Mouse (Mus musculus): ENCODE data around the gene Setd7. TPM values are rescaled to one million over a fixed set of nuclear protein-coding genes. Genes with fewer than 3 reads are reported as not detected.

Setd7 gene
- polyA plus RNA-seq, 1 experiment from 2014 or later: 2.8 TPM

GRCm38 (mm10) chr3:51552841-51553496 lies 7.7 kb downstream of the Setd7 start:
- 67% methylated on average over 10 of the region's 10 CpGs for WGBS
- Histone ChIP-seq H3K9me3 (replicated peaks) (no peaks in the 10 kb centered on the region), H3K36me3 (peaks cover 33% of the 10 kb centered on the region), H3K4me3 (no peak overlapping the region), H3K4me1 (peaks cover 39% of the 10 kb centered on the region), H3K27ac (replicated peaks) (peak overlapping the region; percentile 33; the same call in 1 of the 2 replicates), H3K27me3 (ENCODE audit: low read depth, poor library complexity, severe bottlenecking) (no peaks in the 10 kb centered on the region)
- DNase-seq (ENCODE audit: low spot score): no peak

DNA sequence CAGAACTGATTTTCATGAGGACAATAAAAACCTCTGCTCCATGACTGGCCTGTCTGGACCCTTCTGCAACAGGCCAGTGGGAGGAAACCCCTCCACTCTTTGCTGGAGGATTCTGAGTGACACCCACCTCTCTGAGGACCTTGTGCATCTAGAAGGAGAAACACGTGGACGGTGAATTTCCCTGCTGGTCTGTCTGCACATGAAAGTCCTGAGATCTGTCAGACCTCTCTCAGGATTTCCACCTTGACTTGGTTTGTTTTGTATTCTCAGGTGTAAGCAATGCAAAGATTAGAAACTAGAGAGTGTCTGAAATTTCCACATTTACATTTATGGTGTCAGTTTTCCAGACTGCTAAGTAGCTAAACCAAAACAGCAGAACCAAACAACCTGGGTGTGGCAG lies 8.5 kb downstream of the Setd7 start:
- no peaks in the 10 kb centered on the region for H3K27me3 ChIP-seq (ENCODE audit: low read depth, poor library complexity, severe bottlenecking)
- no peak for DNase-seq (ENCODE audit: low spot score)
- no peak overlapping the region for H3K27ac ChIP-seq (replicated peaks)
- no peak overlapping the region for H3K4me3 ChIP-seq
- 83% methylated on average over 2 of the region's 2 CpGs for WGBS
- H3K4me1 ChIP-seq: peaks cover 39% of the 10 kb centered on the region
- H3K9me3 ChIP-seq (replicated peaks): no peaks in the 10 kb centered on the region
- peaks cover 33% of the 10 kb centered on the region for H3K36me3 ChIP-seq

DNA sequence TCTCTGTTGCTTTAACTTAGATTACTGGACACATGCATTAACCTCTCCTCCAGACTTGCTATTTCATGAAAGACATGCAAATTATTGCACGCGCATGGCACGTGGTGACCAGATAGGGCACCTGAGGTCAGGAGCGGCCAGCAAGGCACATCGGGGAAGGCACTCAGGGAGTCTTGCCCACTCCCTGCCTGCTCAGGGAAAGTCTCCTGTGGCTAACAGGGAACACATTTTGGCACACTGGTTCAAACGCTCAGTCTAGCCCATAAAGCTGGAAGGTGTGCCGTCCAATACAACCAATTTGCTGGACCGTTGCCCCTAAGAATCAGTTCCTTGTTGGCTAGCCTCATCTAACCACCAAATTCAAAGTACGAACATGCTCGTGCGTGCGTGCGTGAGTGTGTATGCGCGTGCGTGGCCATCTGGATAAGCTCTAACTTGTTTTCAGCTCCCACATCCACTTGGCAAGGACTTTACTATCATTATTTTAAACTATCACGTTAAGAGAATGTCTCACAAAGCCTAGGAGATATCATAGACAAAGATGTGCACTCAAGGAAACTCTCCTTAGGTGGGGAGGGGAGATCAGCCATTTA lies 11.6 kb downstream of the Setd7 start:
- no peak for DNase-seq (ENCODE audit: low spot score)
- no peaks in the 10 kb centered on the region for H3K27me3 ChIP-seq (ENCODE audit: low read depth, poor library complexity, severe bottlenecking)
- no peaks in the 10 kb centered on the region for H3K9me3 ChIP-seq (replicated peaks)
- peaks cover 48% of the 10 kb centered on the region for H3K36me3 ChIP-seq
- WGBS: 92% methylated on average over 17 of the region's 17 CpGs
- peaks cover 18% of the 10 kb centered on the region for H3K4me1 ChIP-seq
- H3K27ac ChIP-seq (replicated peaks): no peak overlapping the region
- H3K4me3 ChIP-seq: no peak overlapping the region

DNA sequence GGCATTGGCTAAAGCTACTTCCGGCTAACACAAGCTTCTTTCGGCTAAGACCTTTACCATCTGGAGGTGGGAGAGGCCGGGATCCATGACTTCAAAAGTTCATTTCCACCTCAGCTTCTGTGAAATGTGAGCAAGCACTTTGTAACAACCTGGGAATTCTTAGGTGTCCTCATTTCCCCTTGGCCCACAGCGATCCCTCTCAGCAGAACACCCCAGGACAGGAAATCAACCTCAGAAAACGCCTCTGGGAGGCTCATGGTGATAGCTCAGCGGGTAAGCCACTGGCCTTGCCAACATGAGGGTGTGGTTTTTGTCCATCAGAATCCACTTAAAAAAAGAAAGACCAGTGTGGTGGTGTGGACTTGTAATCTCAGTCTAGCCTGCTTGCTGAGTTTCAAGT lies 13.1 kb downstream of the Setd7 start:
- H3K36me3 ChIP-seq: peaks cover 55% of the 10 kb centered on the region
- WGBS: 93% methylated on average over 6 of the region's 6 CpGs

DNA sequence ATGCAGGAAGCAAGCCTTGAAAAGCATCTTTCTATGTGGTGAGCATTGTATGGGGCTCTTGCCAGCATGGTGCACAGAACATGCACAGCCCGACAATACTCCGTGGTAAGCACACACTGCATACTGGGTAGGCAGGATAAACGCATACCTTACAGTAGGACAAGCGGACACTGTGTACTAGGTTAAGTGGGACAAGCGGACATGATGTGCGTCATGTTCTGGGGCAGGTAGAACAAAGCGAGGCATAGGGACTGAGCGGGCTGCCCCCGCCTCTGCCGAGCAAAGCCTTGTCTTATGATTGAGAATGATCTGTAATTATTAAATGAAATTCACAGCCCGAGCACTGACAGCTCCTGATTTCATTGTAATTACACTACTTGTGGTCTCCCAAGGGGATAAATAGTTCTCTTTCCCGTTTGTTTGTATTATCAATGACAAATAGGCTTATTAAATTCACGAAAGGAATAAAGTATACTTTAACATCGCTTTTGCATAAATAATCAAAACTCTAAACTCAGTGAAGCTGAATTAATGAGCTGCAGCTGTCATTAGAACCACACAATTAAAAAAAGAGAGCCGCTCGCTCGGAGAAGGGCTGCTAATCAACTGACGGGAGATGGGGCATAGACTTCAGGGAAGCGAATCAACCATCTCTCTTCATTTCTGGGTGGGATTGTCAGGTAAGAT lies 16.1 kb downstream of the Setd7 start:
- no peaks in the 10 kb centered on the region for H3K9me3 ChIP-seq (replicated peaks)
- no peaks in the 10 kb centered on the region for H3K27me3 ChIP-seq (ENCODE audit: low read depth, poor library complexity, severe bottlenecking)
- H3K27ac ChIP-seq (replicated peaks): no peak overlapping the region
- WGBS: 92% methylated on average over 19 of the region's 19 CpGs
- H3K4me1 ChIP-seq: no peaks in the 10 kb centered on the region
- H3K36me3 ChIP-seq: peaks cover 73% of the 10 kb centered on the region
- H3K4me3 ChIP-seq: no peak overlapping the region
- DNase-seq (ENCODE audit: low spot score): no peak

More for the DNA sequence above, 13.1 kb downstream of the Setd7 start:
- Histone ChIP-seq H3K27me3 (ENCODE audit: low read depth, poor library complexity, severe bottlenecking) (no peaks in the 10 kb centered on the region), H3K27ac (replicated peaks) (no peak overlapping the region), H3K9me3 (replicated peaks) (no peaks in the 10 kb centered on the region), H3K4me1 (peaks cover 5% of the 10 kb centered on the region), H3K4me3 (no peak overlapping the region)
- no peak for DNase-seq (ENCODE audit: low spot score)

GRCm38 (mm10) chr3:51540659-51541058 lies 20.0 kb downstream of the Setd7 start:
- DNase-seq (ENCODE audit: low spot score): no peak
- Histone ChIP-seq H3K27ac (replicated peaks) (no peak overlapping the region), H3K9me3 (replicated peaks) (no peaks in the 10 kb centered on the region), H3K27me3 (ENCODE audit: low read depth, poor library complexity, severe bottlenecking) (no peaks in the 10 kb centered on the region), H3K4me1 (no peaks in the 10 kb centered on the region), H3K36me3 (peaks cover 79% of the 10 kb centered on the region), H3K4me3 (no peak overlapping the region)
- 96% methylated on average over 9 of the region's 9 CpGs for WGBS

DNA sequence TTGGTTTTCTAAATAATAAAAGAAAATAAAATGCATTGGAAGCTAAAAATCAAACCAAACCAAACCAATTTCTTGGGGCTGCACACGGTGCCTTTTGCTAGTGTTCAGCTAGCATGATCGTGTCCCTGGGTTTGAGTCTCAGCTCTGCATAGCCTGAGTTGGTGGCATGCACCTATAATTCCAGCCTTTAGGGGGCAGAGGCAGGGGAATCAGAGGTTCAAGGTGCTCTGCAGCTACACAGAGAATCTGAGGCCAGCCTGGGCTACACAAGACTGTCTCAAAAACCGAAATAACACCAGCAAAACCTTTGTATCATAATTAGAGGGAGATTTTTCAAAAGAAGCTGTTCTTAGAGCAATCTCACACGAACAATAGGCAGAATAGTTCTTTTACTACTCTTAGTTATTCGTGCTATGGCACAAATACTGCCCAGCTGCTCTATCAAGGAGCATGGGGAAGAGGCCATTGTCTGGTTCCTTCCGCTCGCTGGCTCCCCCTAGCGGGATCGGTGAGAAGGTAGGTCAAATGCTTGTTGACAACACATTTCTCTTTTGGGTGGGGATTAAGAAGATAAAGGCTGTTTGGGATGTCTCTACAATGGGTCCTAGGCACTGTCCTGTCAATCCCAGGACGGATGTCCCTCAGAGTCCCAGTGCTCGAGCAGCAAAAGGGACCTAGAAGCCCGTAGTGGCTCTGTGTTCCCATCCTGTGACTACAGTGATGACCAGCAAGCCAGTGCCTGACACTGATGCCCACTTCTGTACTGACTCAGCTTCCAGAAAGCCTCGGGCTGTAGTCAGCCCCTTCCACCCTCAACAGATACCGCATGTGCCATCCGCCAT lies 20.9 kb downstream of the Setd7 start:
- Histone ChIP-seq H3K4me3 (no peak overlapping the region), H3K36me3 (peaks cover 81% of the 10 kb centered on the region), H3K27me3 (ENCODE audit: low read depth, poor library complexity, severe bottlenecking) (no peaks in the 10 kb centered on the region), H3K9me3 (replicated peaks) (no peaks in the 10 kb centered on the region), H3K27ac (replicated peaks) (peak overlapping the region; percentile 57; the same call in 1 of the 2 replicates), H3K4me1 (no peaks in the 10 kb centered on the region)
- WGBS: 54% methylated on average over 15 of the region's 15 CpGs
- DNase-seq (ENCODE audit: low spot score): peak; percentile 76

GRCm38 (mm10) chr3:51534013-51534412 lies 26.7 kb downstream of the Setd7 start:
- H3K27me3 ChIP-seq (ENCODE audit: low read depth, poor library complexity, severe bottlenecking): no peaks in the 10 kb centered on the region
- WGBS: 94% methylated on average over 9 of the region's 9 CpGs
- H3K4me1 ChIP-seq: no peaks in the 10 kb centered on the region
- H3K27ac ChIP-seq (replicated peaks): no peak overlapping the region
- no peak overlapping the region for H3K4me3 ChIP-seq
- DNase-seq (ENCODE audit: low spot score): no peak
- peaks cover 96% of the 10 kb centered on the region for H3K36me3 ChIP-seq
- H3K9me3 ChIP-seq (replicated peaks): no peaks in the 10 kb centered on the region

- no peaks in the 10 kb centered on the region for H3K4me1 ChIP-seq
- no peak for DNase-seq (ENCODE audit: low spot score)
- H3K36me3 ChIP-seq: peaks cover 96% of the 10 kb centered on the region
- no peaks in the 10 kb centered on the region for H3K9me3 ChIP-seq (replicated peaks)
- no peak overlapping the region for H3K27ac ChIP-seq (replicated peaks)
- no peak overlapping the region for H3K4me3 ChIP-seq
- no peaks in the 10 kb centered on the region for H3K27me3 ChIP-seq (ENCODE audit: low read depth, poor library complexity, severe bottlenecking)
- 92% methylated on average over 5 of the region's 5 CpGs for whole genome bisulfite sequencing
Measured at GRCm38 (mm10) chr3:51533573-51533972, 27.1 kb downstream of the Setd7 start.

- H3K9me3 ChIP-seq (replicated peaks): no peaks in the 10 kb centered on the region
- H3K36me3 ChIP-seq: peaks cover 95% of the 10 kb centered on the region
- H3K27me3 ChIP-seq (ENCODE audit: low read depth, poor library complexity, severe bottlenecking): no peaks in the 10 kb centered on the region
- no peak overlapping the region for H3K4me3 ChIP-seq
- no peak overlapping the region for H3K27ac ChIP-seq (replicated peaks)
- no peak for DNase-seq (ENCODE audit: low spot score)
- 92% methylated on average over 5 of the region's 5 CpGs for WGBS
- H3K4me1 ChIP-seq: no peaks in the 10 kb centered on the region
Measured at GRCm38 (mm10) chr3:51532282-51532620, 28.4 kb downstream of the Setd7 start.

- Histone ChIP-seq H3K9me3 (replicated peaks) (no peaks in the 10 kb centered on the region), H3K36me3 (peaks cover 96% of the 10 kb centered on the region), H3K27ac (replicated peaks) (no peak overlapping the region), H3K27me3 (ENCODE audit: low read depth, poor library complexity, severe bottlenecking) (no peaks in the 10 kb centered on the region), H3K4me3 (no peak overlapping the region), H3K4me1 (no peaks in the 10 kb centered on the region)
- WGBS: 94% methylated on average over 13 of the region's 13 CpGs
- DNase-seq (ENCODE audit: low spot score): no peak
Measured at GRCm38 (mm10) chr3:51531473-51532281, 29.0 kb downstream of the Setd7 start.

DNA sequence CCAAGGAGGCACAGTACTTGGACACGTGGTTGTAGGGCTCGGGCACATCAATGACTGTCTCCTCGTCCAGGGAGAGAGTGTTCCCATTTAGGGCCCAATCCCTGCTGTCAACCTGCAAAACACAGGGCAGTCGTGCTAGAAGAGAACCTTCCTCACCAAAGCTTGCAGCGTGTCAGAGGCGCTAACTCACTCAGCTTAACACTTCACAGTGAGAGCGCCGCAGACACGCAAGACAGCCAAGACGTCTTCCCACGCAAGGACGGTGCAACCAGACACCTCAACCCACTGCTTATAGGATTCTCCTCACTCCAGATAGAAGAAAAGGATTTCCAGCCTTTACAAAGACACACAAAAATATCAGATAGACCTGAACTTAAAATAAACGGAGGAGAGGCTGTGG lies 33.8 kb downstream of the Setd7 start:
- peaks cover 98% of the 10 kb centered on the region for H3K36me3 ChIP-seq
- no peaks in the 10 kb centered on the region for H3K4me1 ChIP-seq
- DNase-seq (ENCODE audit: low spot score): no peak
- H3K9me3 ChIP-seq (replicated peaks): 0 out of 2 replicates have a peak, but pooled peaks cover 4% of the 10 kb centered on the region
- 95% methylated on average over 13 of the region's 13 CpGs for WGBS
- H3K27me3 ChIP-seq (ENCODE audit: low read depth, poor library complexity, severe bottlenecking): no peaks in the 10 kb centered on the region
- H3K27ac ChIP-seq (replicated peaks): no peak overlapping the region
- no peak overlapping the region for H3K4me3 ChIP-seq
